Mouse (Mus musculus) testis, adult 2 months (tissue): ENCODE measurements around the gene Rtn1. TPM values are rescaled to one million over a fixed set of nuclear protein-coding genes. Genes with fewer than 3 reads are reported as not detected.
A peak's percentile ranks its signal among the peaks of the same experiment; 100 is the strongest.

ENCODE experiments used
- H3K27ac ChIP-seq: fragments of 200-500 bp; 2 replicates; pipeline ENCODE4 v1.5.1; 2012; ENCODE audit warnings: low read depth, low read length; ENCODE audit not compliant: control insufficient read depth, insufficient read depth
- H3K27me3 ChIP-seq: fragments of 200-500 bp; 2 replicates; pipeline ENCODE4 v1.6.1; 2012; ENCODE audit warnings: mild to moderate bottlenecking, low read length, moderate library complexity; ENCODE audit not compliant: control insufficient read depth, insufficient read depth
- H3K36me3 ChIP-seq: fragments of 200-500 bp; 2 replicates; pipeline ENCODE4 v1.6.1; 2012; ENCODE audit warnings: mild to moderate bottlenecking, low read length; ENCODE audit not compliant: control insufficient read depth, insufficient read depth
- H3K4me1 ChIP-seq: fragments of 200-500 bp; 2 replicates; pipeline ENCODE4 v1.6.1; 2012; ENCODE audit warnings: low read length; ENCODE audit not compliant: control insufficient read depth, insufficient read depth
- H3K4me3 ChIP-seq: fragments of 200-500 bp; 2 replicates; pipeline ENCODE4 v1.5.1; 2012; ENCODE audit warnings: low read depth, mild to moderate bottlenecking, low read length, moderate library complexity, mixed read lengths; ENCODE audit not compliant: control insufficient read depth
- CTCF ChIP-seq: fragments of 200-500 bp; IDR thresholded peaks from 2 replicates; pipeline ENCODE4 v1.5.1; 2012; ENCODE audit warnings: low read depth, mild to moderate bottlenecking, inconsistent platforms, low read length, moderate library complexity; ENCODE audit not compliant: control insufficient read depth, insufficient read depth, insufficient replicate concordance
- POLR2A ChIP-seq: fragments of 200-500 bp; IDR thresholded peaks from 2 replicates; pipeline ENCODE4 v1.6.1; 2012; ENCODE audit warnings: low read depth, mild to moderate bottlenecking, inconsistent platforms, low read length, moderate library complexity; ENCODE audit not compliant: control insufficient read depth
- polyA plus RNA-seq: library from polyadenylated mRNA; depleted of rRNA; stranded (reverse); fragments of >200 nt; gene quantifications from 2 replicates; pipeline ENCODE4 v1.2.3, GENCODE M21; 2012

Gene Rtn1
- polyA plus RNA-seq, 1 experiment: 30.8 TPM

DNA sequence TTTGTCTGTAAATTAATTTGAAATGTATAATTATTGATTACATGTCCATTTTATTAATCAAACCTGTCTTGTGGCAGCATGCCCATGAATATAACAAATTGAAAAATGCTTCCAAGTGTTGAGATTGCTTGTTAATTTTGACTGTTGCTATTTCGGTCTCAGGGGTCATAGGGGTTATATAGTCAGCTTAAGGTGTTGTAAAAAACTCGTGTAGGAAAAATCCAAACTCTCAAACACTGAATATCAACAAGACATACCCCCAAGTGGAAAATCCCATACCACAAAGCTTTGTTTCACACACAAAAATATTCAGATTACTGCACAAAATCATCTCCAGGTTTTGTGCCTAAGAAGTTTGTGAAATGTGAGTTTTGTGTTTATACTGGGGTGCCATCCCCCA lies 18.5 kb downstream of the Rtn1 start:
- TF ChIP-seq CTCF (no peak), POLR2A (no peak)
- H3K27ac ChIP-seq: no peak overlapping the region
- H3K4me1 ChIP-seq: no peaks in the 10 kb centered on the region
- H3K27me3 ChIP-seq: no peaks in the 10 kb centered on the region
- H3K4me3 ChIP-seq: no peak overlapping the region
- H3K36me3 ChIP-seq: no peaks in the 10 kb centered on the region

DNA sequence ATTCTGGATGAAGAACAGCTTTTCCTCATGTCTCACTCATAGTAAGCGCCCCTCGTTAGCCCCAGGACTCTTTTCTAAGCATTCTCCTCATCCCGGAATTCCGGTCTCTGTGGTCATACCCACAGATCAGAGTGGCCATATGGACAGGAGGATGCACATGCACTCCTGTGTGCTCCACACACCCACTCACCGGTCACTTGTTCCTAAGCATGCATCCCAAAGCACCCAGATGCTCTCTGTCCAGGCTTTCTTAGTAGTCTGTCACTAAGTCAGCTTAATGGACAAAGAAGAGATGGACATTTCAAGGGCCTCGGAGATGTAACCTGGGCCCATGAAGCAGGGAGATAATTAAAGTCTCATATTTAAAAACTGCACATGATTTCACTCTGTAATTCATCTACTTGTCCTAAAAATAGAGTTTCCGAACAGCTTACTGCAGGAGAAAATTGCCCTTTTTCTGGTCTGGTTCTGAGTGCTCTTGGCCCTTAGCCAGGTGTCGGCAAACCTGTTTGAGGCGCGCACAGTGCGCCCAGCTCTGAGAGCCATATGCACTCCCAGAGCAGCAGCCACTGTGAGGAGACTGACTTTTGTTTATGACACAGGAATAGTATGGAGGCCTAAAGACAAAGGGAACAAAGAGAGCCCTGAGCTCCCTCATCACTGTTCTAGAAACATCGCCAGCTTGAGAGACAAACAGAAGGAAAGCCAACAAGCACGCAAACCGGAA lies 19.3 kb downstream of the Rtn1 start:
- TF ChIP-seq POLR2A (no peak), CTCF (no peak)
- H3K4me1 ChIP-seq: no peaks in the 10 kb centered on the region
- H3K27ac ChIP-seq: no peak overlapping the region
- no peak overlapping the region for H3K4me3 ChIP-seq
- no peaks in the 10 kb centered on the region for H3K36me3 ChIP-seq
- no peaks in the 10 kb centered on the region for H3K27me3 ChIP-seq

DNA sequence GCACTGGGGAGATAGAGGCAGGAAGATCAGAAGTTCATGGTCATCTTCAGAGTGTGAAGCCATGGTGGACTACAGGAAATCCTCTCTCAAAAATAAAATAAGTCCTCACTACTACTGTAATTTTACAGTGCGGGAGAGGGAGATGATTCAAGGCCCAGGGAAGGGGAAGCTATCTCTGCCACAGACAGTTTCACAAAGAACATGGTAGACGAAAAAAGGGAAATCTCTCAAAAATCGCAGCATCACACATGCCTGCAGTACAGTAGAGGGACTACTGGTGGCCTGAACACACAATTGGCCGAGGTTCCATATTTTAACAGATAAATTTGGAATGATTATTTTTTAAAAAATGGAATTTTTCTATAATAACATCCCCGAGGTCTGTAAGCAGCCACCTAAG lies 20.0 kb downstream of the Rtn1 start:
- H3K4me1 ChIP-seq: no peaks in the 10 kb centered on the region
- no peak overlapping the region for H3K27ac ChIP-seq
- no peaks in the 10 kb centered on the region for H3K36me3 ChIP-seq
- H3K27me3 ChIP-seq: no peaks in the 10 kb centered on the region
- H3K4me3 ChIP-seq: no peak overlapping the region
- TF ChIP-seq CTCF (no peak), POLR2A (no peak)

GRCm38 (mm10) chr12:72388135-72388534 lies 20.7 kb downstream of the Rtn1 start:
- TF ChIP-seq POLR2A (no peak), CTCF (no peak)
- Histone ChIP-seq H3K27me3 (no peaks in the 10 kb centered on the region), H3K27ac (no peak overlapping the region), H3K4me1 (no peaks in the 10 kb centered on the region), H3K36me3 (no peaks in the 10 kb centered on the region), H3K4me3 (no peak overlapping the region)

GRCm38 (mm10) chr12:72376309-72376708 lies 32.5 kb downstream of the Rtn1 start:
- H3K36me3 ChIP-seq: no peaks in the 10 kb centered on the region; the same call in 1 of the 2 replicates
- no peaks in the 10 kb centered on the region for H3K4me1 ChIP-seq
- TF ChIP-seq CTCF: no peak
- no peak for TF ChIP-seq POLR2A
- H3K27me3 ChIP-seq: no peaks in the 10 kb centered on the region
- no peak overlapping the region for H3K27ac ChIP-seq
- peak overlapping the region; percentile 52; the same call in 1 of the 2 replicates for H3K4me3 ChIP-seq

DNA sequence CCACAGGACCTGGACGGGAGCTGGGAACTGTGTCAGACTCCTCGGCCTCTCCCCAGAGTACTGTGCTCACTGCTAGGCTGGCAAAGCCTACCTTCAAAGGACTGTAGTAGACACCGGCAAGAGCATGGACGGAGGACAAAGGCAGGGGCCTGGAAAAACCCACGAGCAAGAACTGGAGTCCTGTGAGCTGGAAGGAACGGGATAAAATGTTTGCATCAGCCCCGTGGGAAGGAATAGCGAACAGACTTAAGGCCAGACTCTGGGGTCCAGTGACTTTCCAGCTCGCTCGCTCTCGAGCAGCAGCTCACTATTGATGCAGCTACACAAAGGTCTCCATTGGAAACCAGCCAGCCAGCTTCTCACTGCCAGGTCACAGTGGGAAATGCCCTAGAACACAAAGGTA lies 34.0 kb downstream of the Rtn1 start:
- TF ChIP-seq CTCF (no peak), POLR2A (peak; percentile 28; the same call in 1 of the 2 replicates)
- H3K4me1 ChIP-seq: no peaks in the 10 kb centered on the region
- H3K4me3 ChIP-seq: peak overlapping the region; percentile 74
- H3K36me3 ChIP-seq: no peaks in the 10 kb centered on the region; the same call in 1 of the 2 replicates
- H3K27ac ChIP-seq: peak overlapping the region; percentile 63
- no peaks in the 10 kb centered on the region for H3K27me3 ChIP-seq

GRCm38 (mm10) chr12:72373916-72374615 lies 34.8 kb downstream of the Rtn1 start:
- no peaks in the 10 kb centered on the region for H3K27me3 ChIP-seq
- peak overlapping the region; percentile 74 for H3K4me3 ChIP-seq
- H3K36me3 ChIP-seq: no peaks in the 10 kb centered on the region; the same call in 1 of the 2 replicates
- H3K4me1 ChIP-seq: no peaks in the 10 kb centered on the region
- no peak for TF ChIP-seq POLR2A
- TF ChIP-seq CTCF: no peak
- H3K27ac ChIP-seq: no peak overlapping the region
